Mouse (Mus musculus) embryonic fibroblast, embryonic 13.5 days (primary cell): ENCODE results near the gene Srm.

Experiments used
- CTCF ChIP-seq: IDR thresholded peaks from 2 replicates; pipeline ENCODE4 v1.5.1; 2011; ENCODE audit warnings: mild to moderate bottlenecking, control low read depth, low read length, moderate library complexity, borderline replicate concordance; ENCODE audit not compliant: insufficient read depth
- POLR2A ChIP-seq: IDR thresholded peaks from 2 replicates; pipeline ENCODE4 v1.6.1; 2011; ENCODE audit warnings: low read depth, mild to moderate bottlenecking, control low read depth, low read length, moderate library complexity

DNA sequence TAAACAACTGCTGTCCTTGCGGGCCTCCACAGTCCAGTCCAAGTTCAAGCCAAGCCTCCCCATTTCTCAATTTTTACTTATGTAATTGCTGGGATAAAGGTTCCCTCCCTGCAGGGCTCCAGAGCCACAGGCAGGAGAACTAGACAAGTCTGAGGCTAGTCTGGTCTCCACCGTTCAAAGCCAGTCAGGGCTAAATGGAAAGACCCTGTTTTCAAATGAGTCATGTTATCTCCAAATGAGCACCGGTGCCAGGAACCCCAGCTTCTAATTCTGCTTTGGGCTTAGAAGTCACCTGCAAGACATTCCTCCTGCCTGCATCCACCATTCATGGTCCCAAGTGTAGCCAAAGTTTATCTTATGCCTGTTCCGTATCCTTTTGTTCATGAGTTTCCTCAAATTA is 10.6 kb downstream of the Srm start:
- TF ChIP-seq POLR2A (no peak), CTCF (no peak)
